Mouse (Mus musculus) limb, embryonic 12.5 days (tissue): ENCODE measurements at regions not wholly inside any gene's neighbourhood (a gene's known extent, or its start where the extent isn't known, plus 50 kb on each side); places are given as distances from the start of the nearest gene placed in this dataset.

Experiments
- ATAC-seq: fragments of 200-750 bp; cut with Nextera tagmentation; 2 replicates; pipeline ENCODE4 v1.8.0; 2017; ENCODE audit warnings: low read depth, moderate TSS enrichment; ENCODE audit not compliant: insufficient number of reproducible peaks, insufficient read depth, low FRiP score, low TSS enrichment
- H3K27ac ChIP-seq: fragments of 300-500 bp; sonication (generic); 2 replicates; pipeline ENCODE4 v1.5.1; 2016; ENCODE audit warnings: mild to moderate bottlenecking, moderate library complexity
- H3K27me3 ChIP-seq: fragments of 300-500 bp; sonication (generic); 2 replicates; pipeline ENCODE4 v1.6.1; 2016; ENCODE audit warnings: mild to moderate bottlenecking, moderate library complexity
- H3K36me3 ChIP-seq: fragments of 300-500 bp; sonication (generic); 2 replicates; pipeline ENCODE4 v1.6.1; 2016; ENCODE audit warnings: mild to moderate bottlenecking, moderate library complexity
- H3K4me1 ChIP-seq: fragments of 300-500 bp; sonication (generic); replicated peaks from 2 replicates; pipeline ENCODE4 v1.6.1; 2016
- H3K4me2 ChIP-seq: fragments of 300-500 bp; sonication (generic); 2 replicates; pipeline ENCODE4 v1.6.1; 2016; ENCODE audit warnings: mild to moderate bottlenecking, moderate library complexity
- H3K4me3 ChIP-seq: fragments of 300-500 bp; sonication (generic); replicated peaks from 2 replicates; pipeline ENCODE4 v1.5.1; 2016; ENCODE audit warnings: mild to moderate bottlenecking
- H3K9ac ChIP-seq: fragments of 300-500 bp; sonication (generic); replicated peaks from 2 replicates; pipeline ENCODE4 v1.6.1; 2016; ENCODE audit warnings: mild to moderate bottlenecking, moderate library complexity
- H3K9me3 ChIP-seq: fragments of 300-500 bp; sonication (generic); 2 replicates; pipeline ENCODE4 v1.6.1; 2016; ENCODE audit warnings: mild to moderate bottlenecking, moderate library complexity
- WGBS: fragments of 180-500 bp; shearing (Covaris S2); methylation state at CpG from one replicate; pipeline ENCODE4 v1.1.7; 2016; 5-methylcytosine and 5-hydroxymethylcytosine counted together

GRCm38 (mm10) chr9:88068881-88069304 is 258.1 kb upstream of the Nt5e start:
- Histone ChIP-seq H3K4me2 (peak overlapping the region; percentile 50), H3K9ac (no peak overlapping the region; the same call in 1 of the 2 replicates), H3K27me3 (peaks cover 13% of the 10 kb centered on the region; the same call in 1 of the 2 replicates), H3K4me3 (peak overlapping the region; percentile 22), H3K36me3 (no peaks in the 10 kb centered on the region), H3K4me1 (peaks cover 80% of the 10 kb centered on the region), H3K9me3 (no peaks in the 10 kb centered on the region), H3K27ac (peak overlapping the region; percentile 85)
- peak; percentile 71; the same call in 1 of the 2 replicates for ATAC-seq
- WGBS, result 4% methylated on average over 15 of the region's 15 CpGs

- ATAC-seq, result no peak
- no peaks in the 10 kb centered on the region for H3K9me3 ChIP-seq
- no peak overlapping the region for H3K4me3 ChIP-seq
- peaks cover 19% of the 10 kb centered on the region for H3K27me3 ChIP-seq
- WGBS, result 14% methylated on average over 13 of the region's 13 CpGs
- H3K27ac ChIP-seq, result peak overlapping the region; percentile 85; the same call in 1 of the 2 replicates
- peak overlapping the region; percentile 50 for H3K4me2 ChIP-seq
- H3K9ac ChIP-seq, result no peak overlapping the region
- peaks cover 71% of the 10 kb centered on the region for H3K4me1 ChIP-seq
- H3K36me3 ChIP-seq, result no peaks in the 10 kb centered on the region
Observed at GRCm38 (mm10) chr9:88069834-88070233, 257.2 kb upstream of the Nt5e start.

DNA sequence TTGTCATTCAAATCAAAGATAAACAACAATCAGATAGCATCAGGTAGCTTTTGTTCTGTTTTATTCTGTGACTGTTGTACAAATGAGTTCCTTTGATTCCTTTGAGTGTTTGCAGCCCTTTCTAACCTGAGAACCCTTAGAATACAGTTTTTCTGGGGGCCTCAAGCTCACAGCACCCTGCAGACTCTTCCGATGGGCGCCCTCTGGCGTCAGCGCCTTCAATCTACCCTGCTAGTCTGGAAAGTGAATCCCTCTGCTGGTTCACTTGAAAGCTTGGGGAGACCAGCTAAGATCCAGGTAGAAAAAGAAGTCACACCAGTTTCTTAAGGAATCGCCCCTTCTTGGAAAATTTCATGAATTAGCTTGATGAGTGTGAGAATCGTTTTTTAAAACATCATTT is 253.8 kb upstream of the Nt5e start:
- Histone ChIP-seq H3K27ac (no peak overlapping the region), H3K4me3 (no peak overlapping the region), H3K4me1 (peaks cover 53% of the 10 kb centered on the region), H3K9me3 (no peaks in the 10 kb centered on the region), H3K27me3 (peaks cover 33% of the 10 kb centered on the region), H3K4me2 (peak overlapping the region; percentile 35), H3K36me3 (no peaks in the 10 kb centered on the region), H3K9ac (no peak overlapping the region)
- no peak for ATAC-seq
- WGBS, result 10% methylated on average over 6 of the region's 6 CpGs

DNA sequence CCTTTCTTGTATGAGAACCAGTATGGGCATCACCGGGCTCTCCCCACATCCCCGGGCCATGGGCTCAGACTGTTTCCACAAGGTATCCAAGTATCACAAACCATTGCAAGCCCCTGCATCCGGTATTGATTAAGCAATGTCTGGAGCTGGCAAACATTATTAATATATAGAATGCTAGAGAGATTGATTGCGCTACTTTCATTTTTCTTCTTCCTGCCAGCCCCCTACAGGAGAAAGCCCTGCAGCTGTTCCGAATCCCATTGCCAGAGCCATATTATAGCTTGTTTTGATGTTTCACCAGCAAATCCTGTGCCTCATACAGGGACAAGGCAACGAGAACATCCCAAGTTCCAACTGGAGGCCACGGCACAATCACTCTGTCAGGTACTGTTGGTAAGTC is 253.4 kb upstream of the Nt5e start:
- 33% methylated on average over 7 of the region's 7 CpGs for WGBS
- Histone ChIP-seq H3K36me3 (no peaks in the 10 kb centered on the region), H3K27ac (no peak overlapping the region), H3K4me1 (peaks cover 50% of the 10 kb centered on the region), H3K4me2 (peak overlapping the region; percentile 35), H3K4me3 (no peak overlapping the region), H3K9ac (no peak overlapping the region), H3K27me3 (peaks cover 33% of the 10 kb centered on the region), H3K9me3 (no peaks in the 10 kb centered on the region)
- no peak for ATAC-seq

DNA sequence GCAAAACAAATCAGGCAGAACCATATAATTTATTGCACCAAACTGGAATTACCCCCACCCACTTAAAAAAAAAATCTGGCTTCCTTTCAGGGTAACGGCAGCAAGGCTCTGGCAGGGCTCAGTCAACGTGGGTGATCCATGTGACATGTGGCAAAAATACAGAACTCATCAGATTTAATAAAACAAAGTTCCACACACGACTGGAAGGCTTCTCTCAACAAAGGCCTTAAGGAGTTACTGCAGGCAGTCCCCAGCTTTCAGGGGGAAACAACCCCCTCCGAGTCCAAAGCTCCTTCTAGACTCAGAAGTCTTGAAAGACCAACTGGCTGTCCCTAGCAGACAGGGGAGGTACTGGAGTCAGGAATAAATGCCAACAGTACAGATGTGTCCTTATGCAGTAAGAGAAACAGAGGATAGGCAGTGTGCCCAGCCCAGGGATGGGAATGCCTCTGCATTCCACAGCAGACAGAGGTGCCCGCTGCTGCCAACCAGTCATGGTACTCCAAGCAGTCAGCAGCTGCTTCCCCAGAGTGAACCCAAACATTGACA is 244.0 kb upstream of the Nt5e start:
- WGBS, result 32% methylated on average over 5 of the region's 5 CpGs
- no peak overlapping the region for H3K9ac ChIP-seq
- H3K4me2 ChIP-seq, result no peak overlapping the region
- H3K27me3 ChIP-seq, result no peaks in the 10 kb centered on the region; the same call in 1 of the 2 replicates
- no peaks in the 10 kb centered on the region for H3K36me3 ChIP-seq
- no peak overlapping the region for H3K27ac ChIP-seq
- H3K9me3 ChIP-seq, result no peaks in the 10 kb centered on the region
- ATAC-seq, result no peak
- H3K4me3 ChIP-seq, result no peak overlapping the region
- H3K4me1 ChIP-seq, result peaks cover 9% of the 10 kb centered on the region

DNA sequence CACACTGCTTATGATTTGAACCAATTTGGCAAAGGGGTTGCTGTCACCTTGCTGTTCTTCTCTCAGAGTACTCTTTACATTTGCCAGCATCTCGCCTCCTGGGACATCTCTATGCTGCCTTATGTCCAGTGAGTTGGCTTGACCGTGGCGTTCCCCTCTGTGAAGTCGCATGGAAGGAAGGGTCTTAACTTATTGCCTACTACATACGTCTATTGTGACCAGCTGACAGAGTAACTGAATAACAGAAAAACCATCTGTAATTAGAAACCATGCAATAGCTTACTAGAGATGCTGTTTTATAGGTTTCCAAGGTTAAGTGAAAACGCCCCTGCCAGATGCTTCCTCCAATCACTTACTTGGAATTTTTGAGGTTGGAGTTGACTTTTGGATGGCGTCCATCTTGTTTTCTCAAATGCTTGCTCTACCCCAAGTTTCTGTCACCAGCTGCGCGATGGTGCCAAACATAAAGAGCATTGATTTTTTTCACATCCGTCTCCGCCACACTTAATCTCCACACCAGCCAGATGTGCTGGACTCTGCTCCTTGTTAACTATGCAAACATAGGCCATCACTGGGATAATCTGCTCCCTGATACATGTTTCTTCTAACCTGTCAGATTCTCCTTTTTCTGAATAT is 241.7 kb upstream of the Nt5e start:
- H3K27ac ChIP-seq, result no peak overlapping the region
- H3K4me1 ChIP-seq, result peaks cover 9% of the 10 kb centered on the region
- no peaks in the 10 kb centered on the region for H3K9me3 ChIP-seq
- no peak overlapping the region for H3K4me3 ChIP-seq
- no peaks in the 10 kb centered on the region; the same call in 1 of the 2 replicates for H3K27me3 ChIP-seq
- 86% methylated on average over 11 of the region's 11 CpGs for WGBS
- no peak overlapping the region for H3K4me2 ChIP-seq
- H3K9ac ChIP-seq, result no peak overlapping the region
- ATAC-seq, result no peak
- no peaks in the 10 kb centered on the region for H3K36me3 ChIP-seq

- Histone ChIP-seq H3K4me1 (peaks cover 9% of the 10 kb centered on the region), H3K27me3 (no peaks in the 10 kb centered on the region; the same call in 1 of the 2 replicates), H3K9ac (no peak overlapping the region), H3K9me3 (no peaks in the 10 kb centered on the region), H3K36me3 (no peaks in the 10 kb centered on the region), H3K4me3 (no peak overlapping the region), H3K4me2 (no peak overlapping the region), H3K27ac (no peak overlapping the region)
- WGBS, result 70% methylated on average over 3 of the region's 3 CpGs
- ATAC-seq, result no peak
Observed at GRCm38 (mm10) chr9:88085866-88086265, 241.1 kb upstream of the Nt5e start.

DNA sequence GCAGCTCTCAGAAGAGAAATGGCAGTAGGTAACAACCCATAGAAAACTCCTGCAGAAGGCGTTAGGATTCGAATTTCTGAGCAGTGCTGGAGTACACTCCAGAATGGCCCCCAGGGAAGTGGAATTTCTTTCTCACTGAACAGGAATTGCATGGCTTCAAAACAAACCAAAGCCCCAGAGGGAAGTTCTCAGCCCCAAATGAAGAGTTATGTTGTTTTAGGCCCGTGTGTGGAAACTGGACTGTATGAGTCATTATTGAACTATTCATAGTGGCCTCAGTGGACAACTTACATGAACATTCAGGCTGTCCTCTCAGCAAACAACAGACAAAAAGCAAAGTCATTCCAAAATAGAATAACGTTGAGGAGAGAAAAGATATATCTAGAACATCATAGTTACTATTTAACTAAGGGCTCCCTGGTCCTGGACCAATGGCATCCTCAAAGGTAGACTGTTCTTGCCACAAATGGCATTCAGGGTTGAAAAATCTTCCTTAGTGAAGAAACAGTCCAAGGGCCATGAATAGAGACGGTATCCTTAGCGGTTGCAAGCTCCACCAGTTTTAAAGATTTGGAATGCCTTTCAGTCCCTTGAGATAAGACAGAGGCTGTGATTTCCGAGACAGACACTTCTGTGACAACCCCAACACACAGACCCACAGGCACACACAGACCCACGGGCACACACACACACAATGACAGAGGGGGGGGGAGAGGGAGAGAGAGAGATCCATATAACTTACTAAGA is 235.0 kb upstream of the Nt5e start:
- Histone ChIP-seq H3K4me1 (0 out of 2 replicates have a peak, but pooled peaks cover 5% of the 10 kb centered on the region), H3K36me3 (no peaks in the 10 kb centered on the region), H3K9me3 (no peaks in the 10 kb centered on the region), H3K4me2 (no peak overlapping the region), H3K9ac (no peak overlapping the region), H3K27ac (no peak overlapping the region), H3K27me3 (no peaks in the 10 kb centered on the region), H3K4me3 (no peak overlapping the region)
- WGBS, result 71% methylated on average over 8 of the region's 8 CpGs
- no peak for ATAC-seq

GRCm38 (mm10) chr9:88092561-88092960 is 234.4 kb upstream of the Nt5e start:
- H3K27me3 ChIP-seq, result no peaks in the 10 kb centered on the region
- H3K36me3 ChIP-seq, result no peaks in the 10 kb centered on the region
- 82% methylated on average over 4 of the region's 4 CpGs for WGBS
- no peaks in the 10 kb centered on the region for H3K9me3 ChIP-seq
- H3K9ac ChIP-seq, result no peak overlapping the region
- no peak overlapping the region for H3K27ac ChIP-seq
- ATAC-seq, result no peak
- no peak overlapping the region for H3K4me2 ChIP-seq
- H3K4me3 ChIP-seq, result no peak overlapping the region
- 0 out of 2 replicates have a peak, but pooled peaks cover 5% of the 10 kb centered on the region for H3K4me1 ChIP-seq

DNA sequence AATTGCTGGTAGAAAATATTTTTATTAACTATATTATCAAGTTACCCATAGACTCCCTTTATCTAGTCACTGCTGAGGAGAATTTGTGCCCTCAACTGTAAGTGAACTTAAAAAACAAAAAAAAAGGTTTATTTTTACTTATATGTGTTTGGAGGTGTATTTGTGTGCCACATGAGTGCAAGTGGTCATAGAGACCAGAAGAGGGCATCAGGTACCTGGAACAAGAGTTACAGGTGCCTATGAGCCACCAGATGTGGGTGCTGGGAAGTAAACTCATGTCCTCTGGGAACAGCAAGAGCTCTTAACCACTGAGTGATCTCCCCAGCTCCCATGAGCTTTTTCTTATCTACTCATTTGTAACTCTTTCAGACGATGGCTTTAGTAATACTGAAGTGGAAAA is 213.9 kb upstream of the Nt5e start:
- ATAC-seq, result no peak
- 51% methylated on average over 1 of the region's 1 CpGs for WGBS
- H3K4me3 ChIP-seq, result no peak overlapping the region

GRCm38 (mm10) chr9:88120536-88120935 is 206.5 kb upstream of the Nt5e start:
- Histone ChIP-seq H3K4me1 (peaks cover 3% of the 10 kb centered on the region; the same call in 1 of the 2 replicates), H3K27me3 (no peaks in the 10 kb centered on the region), H3K36me3 (no peaks in the 10 kb centered on the region), H3K9me3 (no peaks in the 10 kb centered on the region), H3K4me3 (no peak overlapping the region), H3K27ac (no peak overlapping the region), H3K9ac (no peak overlapping the region), H3K4me2 (no peak overlapping the region)
- WGBS, result 88% methylated on average over 5 of the region's 5 CpGs
- ATAC-seq, result no peak

More for the DNA sequence above, 213.9 kb upstream of the Nt5e start:
- Histone ChIP-seq H3K27ac (no peak overlapping the region), H3K4me1 (0 out of 2 replicates have a peak, but pooled peaks cover 3% of the 10 kb centered on the region), H3K9ac (no peak overlapping the region), H3K36me3 (no peaks in the 10 kb centered on the region), H3K4me2 (no peak overlapping the region), H3K9me3 (no peaks in the 10 kb centered on the region), H3K27me3 (0 out of 2 replicates have a peak, but pooled peaks cover 6% of the 10 kb centered on the region)
